Mouse (Mus musculus): ENCODE measurements at regions not wholly inside any gene's neighbourhood (a gene's known extent, or its start where the extent isn't known, plus 50 kb on each side); places are given as distances from the start of the nearest gene placed in this dataset.

DNA sequence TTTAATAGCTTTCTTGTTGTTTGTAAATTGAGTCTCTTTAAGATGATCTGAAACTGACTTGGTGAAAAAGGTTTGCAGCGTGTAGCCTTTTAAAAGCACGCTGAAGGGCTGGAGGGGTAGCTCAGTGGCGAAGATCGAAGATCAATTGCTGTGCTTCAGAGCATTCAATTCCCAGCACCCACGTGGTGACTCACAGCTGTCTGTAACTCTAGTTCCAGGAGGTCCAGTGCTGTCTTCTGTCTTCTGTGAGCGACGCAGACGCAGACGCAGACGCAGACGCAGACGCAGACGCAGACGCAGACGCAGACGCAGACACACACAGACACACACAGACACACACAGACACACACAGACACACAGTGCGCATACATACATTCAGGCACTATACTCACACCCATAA, 99.1 kb upstream of the Map4k3 start:
- DNase-seq (ENCODE audit: low spot score) = no peak

DNA sequence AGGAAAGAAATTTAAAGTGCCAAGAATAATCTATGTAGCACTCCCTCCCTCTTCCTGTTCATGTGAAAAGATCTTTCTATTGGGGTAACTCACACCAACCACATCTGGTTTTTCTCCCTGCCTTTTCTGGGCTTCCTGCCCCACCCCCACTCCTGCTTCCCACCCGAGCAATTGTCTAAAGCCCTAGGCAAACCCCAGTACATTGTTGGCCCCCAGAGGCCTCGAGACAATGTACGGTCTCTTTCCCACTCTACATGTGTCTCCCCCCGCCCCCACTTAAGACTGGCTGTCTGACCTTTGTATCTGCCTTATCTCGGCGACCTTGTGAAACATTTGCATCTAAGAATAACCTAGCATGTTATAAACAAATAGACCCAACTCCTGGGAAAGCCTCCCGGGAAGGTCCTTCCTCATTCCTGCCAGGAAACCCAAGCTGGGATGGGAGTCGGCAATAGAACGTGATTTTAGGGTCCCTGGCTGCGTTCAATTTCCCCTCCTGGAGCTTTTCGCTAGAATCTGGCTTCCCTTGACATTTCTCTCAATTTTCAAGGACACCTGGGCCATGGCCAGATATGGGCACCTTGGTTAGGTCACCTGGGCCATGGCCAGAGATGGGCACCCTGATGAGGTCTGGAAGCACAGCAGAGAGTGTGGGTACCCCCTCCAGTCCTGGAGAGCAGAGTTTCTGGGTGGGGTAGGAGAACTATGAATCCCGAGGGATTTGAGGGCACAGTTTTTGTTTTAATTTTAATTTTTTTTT, 97.9 kb upstream of the Map4k3 start:
- DNase-seq (ENCODE audit: low spot score) = no peak

DNA sequence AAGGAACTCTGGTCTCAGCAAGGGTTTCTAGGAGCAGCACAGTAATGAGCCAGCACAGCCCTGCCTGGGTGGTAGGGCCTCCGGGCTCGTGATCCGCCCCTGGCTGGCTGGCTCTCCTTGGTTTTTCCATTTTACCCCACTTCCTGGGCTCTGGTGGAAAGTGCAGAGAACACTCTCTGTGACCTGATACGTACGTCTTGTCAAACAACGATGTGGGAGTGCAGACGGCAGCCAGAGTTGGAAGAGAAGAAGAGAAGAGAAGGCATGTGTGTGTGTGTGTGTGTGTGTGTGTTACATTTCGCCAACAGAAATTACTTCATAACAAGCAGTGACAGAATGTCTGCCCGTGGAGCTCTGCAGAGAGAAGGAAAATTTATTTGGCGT, 97.2 kb upstream of the Map4k3 start:
- DNase-seq (ENCODE audit: low spot score) = no peak

DNA sequence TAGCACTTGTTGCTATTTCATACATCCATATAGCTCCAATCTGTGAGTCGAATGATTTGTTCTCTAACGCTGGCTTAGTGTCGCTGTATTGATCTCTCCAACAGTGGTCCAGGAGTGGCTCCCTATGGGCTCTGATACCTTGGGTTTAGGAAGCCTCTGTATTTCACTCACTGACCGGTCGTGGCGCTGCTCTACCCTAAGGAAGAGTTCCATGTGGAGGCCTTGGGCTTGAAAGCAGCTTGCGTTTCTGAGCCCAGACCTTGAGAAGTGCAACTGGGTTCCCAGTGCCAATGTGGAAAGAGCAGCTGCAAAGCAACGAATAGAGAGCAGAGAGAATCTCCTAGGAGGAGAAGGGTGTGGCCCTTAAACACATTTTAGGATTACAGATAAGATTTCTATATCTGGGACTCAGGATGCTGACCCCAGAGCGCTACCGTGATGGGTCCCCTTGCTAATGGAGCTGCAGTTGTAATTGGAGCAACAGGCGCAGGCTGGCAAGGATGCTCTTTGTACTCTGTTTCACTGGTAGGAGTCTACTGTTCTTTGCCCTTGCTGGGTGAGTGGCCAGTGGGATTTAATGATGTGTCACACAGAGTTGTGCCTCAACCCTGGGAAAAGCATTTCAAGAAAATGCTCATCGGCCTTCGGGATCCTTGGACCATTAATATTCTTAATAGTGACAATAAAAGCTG, 96.7 kb upstream of the Map4k3 start:
- no peak for DNase-seq (ENCODE audit: low spot score)

GRCm38 (mm10) chr17:80824261-80824660, 96.0 kb upstream of the Map4k3 start:
- no peak for DNase-seq (ENCODE audit: low spot score)

DNA sequence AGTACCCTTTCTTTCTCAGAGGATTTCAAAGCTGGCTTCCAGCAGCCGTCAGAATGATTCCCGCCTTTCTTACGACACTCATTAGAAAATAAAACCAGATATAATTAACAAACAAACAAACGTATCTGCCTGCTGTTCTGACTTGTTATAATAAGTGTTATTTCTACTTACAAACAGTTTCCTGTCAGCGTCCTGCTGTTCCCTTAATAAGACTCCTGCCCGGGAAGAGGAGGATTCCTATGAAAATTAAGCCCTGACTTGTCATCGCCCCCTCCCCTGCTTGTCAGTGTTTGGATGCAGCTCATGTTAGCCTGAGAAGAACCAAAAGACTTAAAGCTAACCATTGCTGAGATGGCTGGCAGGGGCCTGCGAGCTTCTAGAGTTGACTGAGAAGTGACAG, 92.6 kb upstream of the Map4k3 start:
- DNase-seq (ENCODE audit: low spot score) = no peak

GRCm38 (mm10) chr17:80818477-80819028, 90.3 kb upstream of the Map4k3 start:
- DNase-seq (ENCODE audit: low spot score) = no peak

DNA sequence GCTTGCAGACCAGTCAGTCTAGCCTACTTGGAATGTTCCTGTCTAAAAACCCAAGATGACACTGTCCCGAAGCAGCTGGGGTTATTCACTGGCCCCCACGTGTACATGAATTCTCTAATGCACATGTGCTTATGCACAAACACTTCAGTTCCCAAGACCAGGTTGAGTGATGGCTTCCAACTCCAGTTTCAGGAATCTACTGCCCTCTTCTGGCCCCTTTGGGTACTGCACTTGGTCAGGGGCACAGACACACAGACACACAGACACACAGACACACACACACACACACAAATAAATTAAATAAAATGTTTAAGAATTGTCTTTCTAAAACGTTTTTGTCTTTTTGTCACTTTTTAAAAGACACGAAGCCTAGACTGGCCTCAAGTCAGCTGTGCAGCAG, 87.5 kb upstream of the Map4k3 start:
- DNase-seq (ENCODE audit: low spot score) = peak; percentile 22

- DNase-seq (ENCODE audit: low spot score) = no peak
Observed at GRCm38 (mm10) chr17:80813194-80813593, 84.9 kb upstream of the Map4k3 start.

DNA sequence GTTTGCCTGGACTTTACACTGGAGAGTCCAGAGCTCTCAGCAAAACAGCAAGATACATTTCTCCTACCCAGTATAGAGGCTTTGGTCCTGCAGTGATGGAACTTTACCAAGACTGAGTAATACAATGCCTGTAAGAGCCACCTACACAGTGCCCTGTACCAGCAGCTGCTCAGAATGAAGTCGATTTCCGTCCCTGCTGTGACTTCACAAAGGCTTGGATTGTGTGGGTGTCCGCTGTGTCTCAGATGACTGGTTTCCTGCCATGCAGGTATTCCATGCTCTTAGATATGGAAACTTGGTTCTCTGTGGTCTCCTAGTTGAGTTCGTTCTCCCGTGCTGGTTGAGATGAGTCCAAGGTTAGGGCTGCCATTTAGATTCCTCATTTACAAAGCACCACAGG, 81.0 kb upstream of the Map4k3 start:
- no peak for DNase-seq (ENCODE audit: low spot score)

- DNase-seq (ENCODE audit: low spot score) = no peak
Observed at GRCm38 (mm10) chr17:80808069-80808468, 79.8 kb upstream of the Map4k3 start.

DNA sequence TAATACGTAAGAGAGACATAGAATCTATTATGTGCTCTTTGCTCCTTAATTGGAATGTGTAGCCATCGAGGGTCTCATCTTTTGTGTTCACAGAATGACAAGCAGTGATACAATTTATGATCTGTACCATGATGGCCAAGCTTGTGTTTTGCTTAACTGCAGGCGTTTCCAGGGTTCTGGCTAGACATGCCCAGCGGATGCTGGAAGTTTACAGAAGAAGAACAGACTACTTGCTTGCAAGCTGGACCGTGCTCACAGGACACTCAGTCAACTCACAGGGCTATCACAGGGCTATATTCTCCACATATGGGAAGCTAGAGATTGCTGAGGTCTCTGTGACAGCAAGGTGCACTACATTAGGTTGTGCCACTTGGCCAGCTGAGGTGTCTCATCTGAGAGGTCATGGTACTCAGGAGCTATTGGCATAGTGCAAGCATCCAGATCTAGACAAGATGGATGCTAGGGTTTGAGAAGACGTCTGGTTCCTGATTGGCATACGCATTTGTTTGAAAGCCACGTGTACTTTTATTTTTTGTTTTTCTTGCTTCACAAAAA, 75.2 kb upstream of the Map4k3 start:
- DNase-seq (ENCODE audit: low spot score) = no peak

DNA sequence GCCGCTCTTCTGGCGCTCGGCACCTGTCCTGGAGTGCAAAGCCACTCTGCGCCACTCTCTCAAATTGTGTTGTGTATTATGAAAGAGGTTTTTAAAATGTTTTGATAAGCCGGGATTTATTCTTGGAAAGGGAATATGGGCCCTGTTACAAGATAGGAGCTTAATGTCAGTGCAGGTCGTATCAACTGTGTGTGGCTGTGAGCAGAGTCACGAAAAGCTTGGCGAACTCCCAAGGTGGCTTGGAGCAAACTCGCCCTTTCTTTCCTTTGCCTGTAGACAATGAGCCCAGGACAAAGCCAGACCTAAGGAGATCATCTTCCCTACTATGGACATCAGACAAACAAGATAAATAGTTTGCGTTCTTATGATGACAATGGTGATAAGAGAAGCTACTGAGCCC, 74.3 kb upstream of the Map4k3 start:
- DNase-seq (ENCODE audit: low spot score) = no peak

- DNase-seq (ENCODE audit: low spot score) = no peak
Observed at GRCm38 (mm10) chr17:80801991-80802390, 73.7 kb upstream of the Map4k3 start.

- peak; percentile 11 for DNase-seq (ENCODE audit: low spot score)
Observed at GRCm38 (mm10) chr17:80801451-80801983, 73.2 kb upstream of the Map4k3 start.

- no peak for DNase-seq (ENCODE audit: low spot score)
Observed at GRCm38 (mm10) chr17:80800877-80801276, 72.6 kb upstream of the Map4k3 start.

DNA sequence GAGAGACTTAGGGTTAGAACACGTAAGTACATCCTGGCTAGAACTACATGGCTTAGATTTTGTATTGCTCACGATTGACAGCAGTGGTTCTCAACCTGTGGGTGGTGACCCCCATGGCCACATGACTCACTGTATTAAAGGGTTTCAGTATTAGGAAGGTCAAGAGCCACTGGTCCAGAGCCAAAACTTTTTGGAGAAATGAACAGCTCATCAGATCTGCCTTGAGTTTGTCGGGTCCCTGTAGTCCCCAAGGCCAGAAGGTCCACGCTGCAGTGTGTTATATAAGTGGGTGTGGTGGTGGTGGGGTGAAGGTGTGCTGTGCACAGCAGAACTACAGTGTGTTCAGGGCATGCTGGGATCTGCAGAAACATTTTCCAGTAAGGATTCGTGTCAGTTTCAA, 72.2 kb upstream of the Map4k3 start:
- no peak for DNase-seq (ENCODE audit: low spot score)

DNA sequence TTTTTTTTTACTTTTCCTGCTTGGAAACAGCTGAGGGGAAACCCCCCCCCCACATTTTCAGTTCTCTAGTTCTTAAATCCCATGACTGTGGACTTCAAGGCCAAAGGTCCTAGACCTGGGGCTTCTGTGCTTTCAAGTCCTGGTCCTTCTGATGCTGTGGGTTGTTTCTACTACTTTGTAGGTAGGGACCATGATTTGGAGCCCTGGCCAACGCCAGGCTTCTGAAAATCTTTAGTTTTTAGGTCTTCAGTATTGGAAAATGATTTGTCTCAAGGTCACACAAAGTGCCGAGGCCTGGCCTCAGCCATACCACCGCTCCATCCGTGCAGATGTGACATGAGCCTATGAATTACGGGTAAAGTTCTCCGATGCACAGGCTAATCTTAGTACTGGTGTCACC, 70.8 kb upstream of the Map4k3 start:
- no peak for DNase-seq (ENCODE audit: low spot score)

DNA sequence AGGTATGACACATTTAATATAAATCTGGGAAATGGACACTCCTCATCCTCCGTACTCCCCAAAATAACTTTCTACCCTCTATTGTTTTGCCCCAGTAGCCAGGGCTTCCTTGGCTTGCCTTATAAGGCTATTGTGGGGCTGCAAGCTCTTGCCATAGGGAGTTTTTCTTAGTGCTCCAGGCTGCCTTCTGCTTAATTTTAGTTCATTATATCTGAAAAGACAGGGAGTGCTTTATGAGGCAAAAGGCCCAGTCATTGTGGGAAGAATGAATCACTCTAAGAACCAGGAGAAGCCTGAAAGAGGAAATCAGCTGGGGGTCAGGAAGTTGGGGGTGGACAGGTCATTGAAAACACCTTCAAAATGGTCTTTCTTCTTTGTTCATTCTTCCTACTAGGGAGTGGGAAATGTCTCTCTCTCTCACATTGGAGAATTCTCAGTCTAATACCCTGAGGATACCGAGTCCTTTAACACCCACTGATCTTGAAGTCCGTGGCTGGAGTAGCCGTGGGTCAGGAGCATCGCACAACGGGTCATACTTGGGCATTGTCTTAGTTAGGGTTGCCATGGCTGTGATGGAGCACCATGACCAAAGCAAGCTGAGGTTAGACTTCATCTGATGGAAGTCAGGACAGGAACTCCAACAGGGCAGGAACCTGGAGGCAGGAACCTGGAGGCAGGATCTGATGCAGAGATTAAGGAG, 70.1 kb upstream of the Map4k3 start:
- no peak for DNase-seq (ENCODE audit: low spot score)

DNA sequence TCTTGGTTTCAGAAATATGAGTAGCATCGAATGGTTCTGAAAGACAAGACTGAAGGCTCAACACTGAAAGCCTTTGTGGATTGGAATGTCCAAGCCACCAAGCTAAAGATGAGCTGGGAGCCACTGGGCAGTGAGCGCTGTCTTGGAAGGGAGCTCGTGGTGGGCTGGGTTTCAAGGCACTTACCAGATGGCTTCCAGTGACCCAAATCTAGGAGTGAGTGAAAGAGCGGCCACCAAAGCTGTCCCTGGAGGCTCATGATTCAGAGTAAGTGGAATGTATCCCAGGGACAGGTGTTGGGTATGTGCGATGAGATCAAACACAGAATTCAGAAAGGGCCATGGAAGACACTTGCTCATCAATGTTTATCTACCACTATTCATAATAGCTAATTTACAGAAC, 68.5 kb upstream of the Map4k3 start:
- no peak for DNase-seq (ENCODE audit: low spot score)

- DNase-seq (ENCODE audit: low spot score) = no peak
Observed at GRCm38 (mm10) chr17:80796386-80796785, 68.1 kb upstream of the Map4k3 start.

GRCm38 (mm10) chr17:80795453-80796105, 67.3 kb upstream of the Map4k3 start:
- no peak for DNase-seq (ENCODE audit: low spot score)
